Mouse (Mus musculus): Measurements from ENCODE around the gene Scpep1. TPM values are rescaled to one million over a fixed set of nuclear protein-coding genes. Genes with fewer than 3 reads are reported as not detected.
"Not testable (repeated sequence)": the region's sequence is repeated elsewhere in the genome, so short reads cannot be mapped to it uniquely, and the experiment has no call there.

The Scpep1 gene
- polyA plus RNA-seq (2021) = 202 TPM

DNA sequence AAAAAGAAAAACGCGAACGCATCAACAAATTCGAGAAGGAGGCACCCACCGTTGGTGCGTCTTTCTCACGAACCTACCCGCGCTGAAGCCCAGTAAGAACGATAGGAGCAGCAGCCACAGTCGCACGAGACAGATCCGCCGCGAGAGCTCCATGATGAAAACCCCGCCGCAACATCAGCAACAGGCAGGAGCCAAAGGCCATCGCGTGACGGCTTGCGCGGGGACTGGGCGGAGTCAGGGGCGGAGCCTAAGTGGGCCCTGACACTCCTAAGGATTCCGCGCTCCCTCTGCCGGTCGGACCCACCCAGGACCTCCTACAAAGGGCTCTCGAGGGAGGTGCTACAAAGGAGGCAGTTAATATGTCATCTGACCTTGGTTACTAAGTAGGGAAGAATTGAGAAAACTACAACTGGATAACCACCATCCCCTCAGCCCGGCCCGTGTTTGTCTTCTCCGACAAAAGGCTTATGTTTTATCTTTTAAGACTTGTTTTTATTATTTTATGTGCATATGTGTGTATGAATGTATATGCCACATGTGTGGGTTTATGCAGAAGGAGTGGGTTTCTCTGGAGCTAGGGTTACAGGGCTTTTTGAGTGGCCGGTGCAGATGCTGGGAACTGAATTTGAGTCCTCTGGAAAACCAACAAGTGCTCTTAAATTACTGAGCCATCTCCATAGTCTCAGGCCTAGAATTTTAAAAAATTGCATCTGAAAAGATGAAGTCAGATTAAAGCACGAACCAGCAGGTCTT, at the start of gene Scpep1:
Scpep1 (minus strand) TSS at position 249 of the 753 bp plus-strand sequence.
- DNase-seq (ENCODE audit: low read depth, low spot score) (peak; percentile 82), ATAC-seq (peak; percentile 98)
- in situ Hi-C loops (cut with MboI; ENCODE audit: low pct_unique_long_range_greater_than_20kb) = no loop called here
- ChIA-PET POLR2A (interaction anchor here (0.6 to 1.6 kb wide), 5 partner anchors 10 to 107 kb away, joined by 3 to 4 read pairs (median 4); no protein-coding TSS in a partner anchor), CTCF (interaction anchor here (0.8 to 2.9 kb wide), 7 partner anchors 12 to 107 kb away, joined by 3 to 9 read pairs (median 4); no protein-coding TSS in a partner anchor)
- peak; percentile 66 for TF ChIP-seq CTCF (IDR thresholded peaks at IDR 0.05)
- H3K27me3 ChIP-seq = no peaks in the 10 kb centered on the region

DNA sequence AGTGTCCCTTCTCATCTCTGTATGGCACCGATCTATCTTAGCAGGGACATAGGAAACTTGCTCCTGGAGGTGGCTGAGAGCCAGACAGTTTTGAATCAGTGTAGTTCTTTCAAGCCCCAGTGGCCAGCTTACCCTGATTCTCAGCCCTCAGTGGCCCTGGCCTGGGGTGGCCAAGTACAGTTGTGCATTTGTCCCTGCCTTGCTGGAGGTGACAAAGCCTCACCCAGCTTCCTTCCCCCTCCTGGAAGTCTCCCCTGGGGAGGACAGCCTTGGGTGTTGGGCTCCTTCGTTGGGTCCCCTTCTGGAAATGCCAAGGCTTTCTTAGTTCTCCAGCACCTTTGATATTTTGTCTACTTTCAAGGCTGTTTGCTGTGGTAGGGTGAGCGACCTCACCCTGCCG, 48.5 kb upstream of the Scpep1 start:
- POLR2A ChIA-PET = interaction anchor here (0.6 kb wide), 1 partner anchor 839 kb away, joined by 3 read pairs; no protein-coding TSS in a partner anchor
- no peak for DNase-seq (ENCODE audit: low read depth, low spot score)
- in situ Hi-C loops (cut with MboI; ENCODE audit: low pct_unique_long_range_greater_than_20kb) = no loop called here
- TF ChIP-seq CTCF (IDR thresholded peaks at IDR 0.05) = no peak
- no peak for ATAC-seq
- H3K27me3 ChIP-seq = no peaks in the 10 kb centered on the region
- CTCF ChIA-PET = interaction anchor here (1.1 to 1.4 kb wide), 2 partner anchors 10 to 40 kb away, joined by 3 to 8 read pairs; no protein-coding TSS in a partner anchor

DNA sequence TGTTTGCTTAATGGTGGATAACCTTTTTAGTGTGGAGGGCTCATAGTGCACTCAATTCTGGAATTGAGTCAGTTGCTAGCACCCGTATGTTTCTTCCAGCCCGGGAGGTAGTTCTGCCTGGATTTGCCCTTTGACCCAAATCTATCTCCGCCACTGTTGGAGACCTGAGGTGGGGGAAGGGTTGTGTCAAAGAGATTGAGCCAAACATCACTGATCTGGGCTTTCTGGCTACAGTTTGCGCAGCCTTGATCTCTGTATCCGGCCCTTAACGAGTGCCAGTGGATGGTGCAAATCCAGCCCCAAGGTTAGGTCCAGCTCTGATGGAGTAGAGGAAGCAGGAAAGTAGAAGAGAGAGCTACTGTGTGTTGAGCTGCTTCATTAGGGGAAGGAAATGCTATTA, 47.8 kb upstream of the Scpep1 start:
- CTCF ChIA-PET = interaction anchor here (1.1 kb wide), 1 partner anchor 10 kb away, joined by 8 read pairs; no protein-coding TSS in a partner anchor
- in situ Hi-C loops (cut with MboI; ENCODE audit: low pct_unique_long_range_greater_than_20kb) = no loop called here
- no peak for TF ChIP-seq CTCF (IDR thresholded peaks at IDR 0.05)
- no peak for DNase-seq (ENCODE audit: low read depth, low spot score)
- ATAC-seq = no peak
- H3K27me3 ChIP-seq = no peaks in the 10 kb centered on the region
- POLR2A ChIA-PET = no interaction called here

DNA sequence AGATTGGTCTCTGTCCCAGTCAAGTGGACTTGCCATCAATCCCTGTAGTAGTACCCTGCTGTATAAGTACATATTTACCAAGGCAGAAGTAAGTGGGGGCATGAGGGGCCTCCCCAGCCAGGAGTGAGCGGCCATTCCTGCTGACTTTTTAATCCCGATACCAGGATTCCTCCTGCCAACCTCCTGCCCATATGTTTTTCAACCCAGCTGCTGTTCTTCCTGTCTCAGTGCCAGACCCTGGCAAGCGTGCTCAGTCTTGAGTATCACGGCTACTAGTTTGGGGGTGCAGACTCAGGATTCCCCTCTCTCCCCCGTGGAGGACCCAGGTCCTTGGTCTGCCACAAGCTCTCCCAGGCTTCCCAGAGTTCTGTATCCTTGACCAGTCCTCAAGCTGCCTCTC, 47.4 kb upstream of the Scpep1 start:
- TF ChIP-seq CTCF (IDR thresholded peaks at IDR 0.05) = no peak
- CTCF ChIA-PET = no interaction called here
- DNase-seq (ENCODE audit: low read depth, low spot score) (no peak), ATAC-seq (no peak)
- POLR2A ChIA-PET = no interaction called here
- in situ Hi-C loops (cut with MboI; ENCODE audit: low pct_unique_long_range_greater_than_20kb) = no loop called here
- no peaks in the 10 kb centered on the region for H3K27me3 ChIP-seq

DNA sequence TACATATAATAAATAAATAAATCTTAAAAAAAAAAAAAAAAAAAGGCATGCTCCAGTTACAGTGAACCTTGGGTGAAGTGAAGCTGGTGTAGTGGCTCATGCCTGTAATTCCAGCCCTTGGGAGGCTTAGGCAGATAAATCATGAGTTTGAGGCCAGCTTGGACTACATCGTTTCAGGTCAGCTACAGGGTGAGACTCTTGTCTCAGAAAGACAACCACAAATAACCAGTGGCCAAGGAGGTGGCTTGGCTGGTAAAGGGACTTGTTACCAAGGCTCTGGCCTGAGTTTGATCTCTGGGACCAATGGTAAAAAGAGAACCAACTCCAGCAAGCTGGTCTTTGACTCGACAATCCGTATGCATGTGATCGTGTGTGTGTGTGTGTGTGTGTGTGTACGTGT, 46.8 kb upstream of the Scpep1 start:
- in situ Hi-C loops (cut with MboI; ENCODE audit: low pct_unique_long_range_greater_than_20kb) = no loop called here
- no peaks in the 10 kb centered on the region for H3K27me3 ChIP-seq
- no peak for DNase-seq (ENCODE audit: low read depth, low spot score)
- no peak for TF ChIP-seq CTCF (IDR thresholded peaks at IDR 0.05)
- ATAC-seq = no peak
- POLR2A ChIA-PET = no interaction called here
- CTCF ChIA-PET = no interaction called here

DNA sequence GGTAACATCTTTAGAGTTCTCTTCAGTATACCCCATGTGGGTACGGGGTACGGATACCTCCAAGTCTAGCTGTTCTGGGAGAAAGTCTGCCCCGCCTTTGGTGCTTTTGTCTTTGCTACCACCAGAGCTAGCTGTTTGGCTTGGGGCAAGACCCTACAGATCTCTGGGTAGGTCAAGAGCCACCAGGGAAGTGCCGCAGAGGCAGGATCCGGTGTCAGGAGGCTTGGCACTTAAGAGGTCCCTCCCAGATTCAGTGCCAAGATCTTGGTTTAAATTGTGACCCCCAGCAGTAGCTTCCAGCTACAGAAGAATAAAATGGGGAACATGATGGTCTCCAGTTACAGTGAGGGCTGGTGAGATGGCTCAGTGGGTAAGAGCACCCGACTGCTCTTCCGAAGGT, 46.3 kb upstream of the Scpep1 start:
- no peak for TF ChIP-seq CTCF (IDR thresholded peaks at IDR 0.05)
- DNase-seq (ENCODE audit: low read depth, low spot score) (no peak), ATAC-seq (no peak)
- in situ Hi-C loops (cut with MboI; ENCODE audit: low pct_unique_long_range_greater_than_20kb) = no loop called here
- POLR2A ChIA-PET = interaction anchor here (0.8 kb wide), 1 partner anchor 28 kb away, joined by 3 read pairs; no protein-coding TSS in a partner anchor
- no peaks in the 10 kb centered on the region for H3K27me3 ChIP-seq
- CTCF ChIA-PET = no interaction called here

DNA sequence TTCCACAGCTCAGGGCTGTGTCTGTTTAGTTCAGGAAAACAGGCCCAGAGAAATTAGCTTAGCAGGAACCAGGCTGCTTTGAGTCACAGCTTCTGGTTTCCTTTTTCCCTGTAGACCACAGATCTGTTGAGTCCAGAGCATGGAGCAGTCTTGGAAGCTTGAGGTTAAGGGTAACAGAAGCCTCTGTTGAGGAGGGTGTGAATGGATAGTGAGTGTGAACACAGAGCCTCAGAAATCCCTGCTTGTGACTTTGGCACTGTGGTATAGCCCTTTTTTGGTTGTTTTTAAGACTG, 45.2 kb upstream of the Scpep1 start:
- ChIA-PET POLR2A (no interaction called here), CTCF (interaction anchor here (0.9 to 1.1 kb wide), 3 partner anchors 9 to 42 kb away, joined by 3 read pairs; no protein-coding TSS in a partner anchor)
- no peak for ATAC-seq
- DNase-seq (ENCODE audit: low read depth, low spot score) = no peak
- H3K27me3 ChIP-seq = no peaks in the 10 kb centered on the region
- in situ Hi-C loops (cut with MboI; ENCODE audit: low pct_unique_long_range_greater_than_20kb) = no loop called here
- no peak for TF ChIP-seq CTCF (IDR thresholded peaks at IDR 0.05)

DNA sequence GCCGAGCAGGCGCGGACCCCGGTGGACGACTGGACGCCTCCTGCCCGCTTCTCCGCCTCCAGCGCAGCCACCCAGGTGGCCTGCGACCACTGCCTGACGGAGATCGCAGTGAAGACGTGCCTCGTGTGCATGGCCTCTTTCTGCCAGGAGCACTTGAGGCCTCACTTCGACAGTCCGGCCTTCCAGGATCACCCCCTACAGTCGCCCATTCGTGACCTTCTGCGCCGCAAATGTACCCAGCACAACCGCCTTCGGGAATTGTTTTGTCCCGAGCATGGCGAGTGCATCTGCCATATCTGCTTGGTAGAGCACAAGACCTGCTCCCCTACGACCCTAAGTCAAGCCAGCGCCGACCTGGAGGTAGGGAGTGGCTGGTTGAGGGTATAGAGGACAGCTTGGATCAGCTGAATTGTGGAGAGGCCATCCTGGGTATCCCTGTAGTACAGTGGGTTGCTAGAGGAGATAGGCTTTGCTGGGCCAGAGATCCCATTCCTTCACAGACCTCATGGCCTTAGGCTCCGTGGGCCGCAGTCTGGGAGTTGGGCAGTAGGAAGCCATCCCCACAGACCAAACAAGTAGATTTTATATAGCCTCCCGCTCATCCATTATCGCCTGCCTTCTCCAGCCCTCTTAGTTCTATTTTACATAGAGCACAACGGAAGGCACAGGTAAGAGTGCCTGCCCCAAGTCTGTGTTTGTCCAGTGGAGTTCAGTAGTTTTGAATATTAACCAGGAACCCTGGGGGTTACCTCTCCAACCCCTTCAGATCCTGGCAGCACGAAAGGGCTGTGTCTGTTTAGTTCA, 44.7 kb upstream of the Scpep1 start:
- in situ Hi-C loops (cut with MboI; ENCODE audit: low pct_unique_long_range_greater_than_20kb) = no loop called here
- DNase-seq (ENCODE audit: low read depth, low spot score) (no peak), ATAC-seq (no peak)
- no peak for TF ChIP-seq CTCF (IDR thresholded peaks at IDR 0.05)
- ChIA-PET CTCF (interaction anchor here (0.9 to 1.4 kb wide), 4 partner anchors 9 to 42 kb away, joined by 3 to 4 read pairs (median 3); no protein-coding TSS in a partner anchor), POLR2A (no interaction called here)
- H3K27me3 ChIP-seq = no peaks in the 10 kb centered on the region

DNA sequence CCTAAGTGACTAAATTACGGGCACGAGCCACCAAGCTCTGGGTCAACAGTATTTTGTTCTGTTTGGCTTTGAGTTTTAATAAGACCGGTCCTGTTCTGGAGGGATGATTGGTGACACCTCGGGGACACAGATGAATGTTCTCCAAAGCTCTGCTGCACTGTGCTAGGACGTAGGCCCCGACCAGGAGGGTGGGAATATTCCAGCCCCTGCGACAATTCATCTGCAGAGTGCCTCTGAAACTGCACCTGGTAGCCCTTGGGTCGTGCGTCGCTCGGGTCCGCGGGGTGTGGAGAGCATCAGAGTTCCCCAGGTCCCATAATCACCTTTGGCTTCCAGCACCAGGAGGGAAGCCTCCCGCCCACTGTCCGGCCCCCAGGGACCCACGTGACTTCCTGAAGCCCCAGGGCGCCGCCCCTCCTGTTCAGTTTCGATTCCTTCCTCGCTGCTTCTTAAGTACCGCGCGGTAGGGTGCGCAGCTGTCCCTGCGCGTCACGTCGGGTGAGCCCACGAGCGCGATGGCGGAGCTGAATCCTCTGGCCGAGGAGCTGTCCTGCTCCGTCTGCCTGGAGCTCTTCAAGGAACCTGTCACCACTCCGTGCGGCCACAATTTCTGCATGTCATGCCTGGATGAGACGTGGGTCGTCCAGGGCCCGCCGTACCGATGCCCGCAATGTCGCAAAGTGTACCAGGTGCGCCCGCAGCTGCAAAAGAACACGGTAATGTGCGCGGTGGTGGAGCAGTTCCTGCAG, 43.9 kb upstream of the Scpep1 start, which contains the start of gene Trim25:
Trim25 (plus strand) TSS at position 403 of the 749 bp plus-strand sequence.
- in situ Hi-C loops (cut with MboI; ENCODE audit: low pct_unique_long_range_greater_than_20kb) = no loop called here
- ChIA-PET POLR2A (no interaction called here), CTCF (interaction anchor here (1.1 to 1.4 kb wide), 2 partner anchors 16 to 18 kb away, joined by 3 to 4 read pairs; no protein-coding TSS in a partner anchor)
- DNase-seq (ENCODE audit: low read depth, low spot score) (no peak), ATAC-seq (peak; percentile 66)
- H3K27me3 ChIP-seq = no peaks in the 10 kb centered on the region
- no peak for TF ChIP-seq CTCF (IDR thresholded peaks at IDR 0.05)

DNA sequence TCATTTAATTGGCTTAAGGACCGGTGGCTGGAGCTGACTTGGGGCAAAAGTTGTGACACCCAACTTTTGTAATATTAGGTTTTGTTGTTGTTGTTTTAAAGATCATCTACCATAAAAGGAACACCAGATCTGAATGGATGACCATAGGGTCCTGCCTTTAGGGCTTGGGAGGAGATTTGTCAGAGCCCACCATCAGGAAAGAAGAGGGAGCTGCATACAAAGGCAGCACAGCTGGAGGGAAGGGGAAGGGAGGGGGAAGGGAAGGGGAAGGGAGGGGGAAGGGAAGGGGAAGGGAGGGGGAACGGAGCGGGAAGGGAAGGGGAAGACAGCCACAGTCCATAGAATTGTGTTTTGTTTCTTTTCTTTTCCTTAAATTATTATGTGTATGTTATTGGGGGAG, 43.1 kb upstream of the Scpep1 start:
- ATAC-seq (no peak), DNase-seq (ENCODE audit: low read depth, low spot score) (no peak)
- in situ Hi-C loops (cut with MboI; ENCODE audit: low pct_unique_long_range_greater_than_20kb) = no loop called here
- no peaks in the 10 kb centered on the region for H3K27me3 ChIP-seq
- ChIA-PET POLR2A (no interaction called here), CTCF (interaction anchor here (1.1 to 8.0 kb wide), 4 partner anchors 11 to 42 kb away, joined by 3 to 58 read pairs (median 4); no protein-coding TSS in a partner anchor)
- no peak for TF ChIP-seq CTCF (IDR thresholded peaks at IDR 0.05)

DNA sequence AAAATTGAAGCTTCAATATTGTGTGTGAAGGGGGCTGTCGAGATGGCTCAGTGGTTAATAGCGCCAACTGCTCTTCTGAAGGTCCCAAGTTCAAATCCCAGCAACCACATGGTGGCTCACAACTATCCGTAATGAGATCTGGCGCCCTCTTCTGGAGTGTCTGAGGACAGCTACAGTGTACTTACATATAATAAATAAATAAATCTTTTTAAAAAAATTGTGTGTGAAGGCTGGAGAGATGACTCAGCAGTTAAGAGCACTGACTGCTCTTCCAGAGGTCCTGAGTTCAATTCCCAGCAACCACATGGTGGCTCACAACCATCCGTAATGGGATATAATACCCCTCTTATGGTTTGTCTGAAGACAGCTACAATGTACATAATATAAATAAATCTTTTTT, 42.1 kb upstream of the Scpep1 start:
- ChIA-PET POLR2A (interaction anchor here (1.2 to 1.5 kb wide), 2 partner anchors 39 to 45 kb away, joined by 3 read pairs; no protein-coding TSS in a partner anchor), CTCF (interaction anchor here (1.1 to 8.0 kb wide), 4 partner anchors 10 to 43 kb away, joined by 3 to 58 read pairs (median 5); no protein-coding TSS in a partner anchor)
- ATAC-seq; H3K27me3 ChIP-seq; in situ Hi-C loops (cut with MboI; ENCODE audit: low pct_unique_long_range_greater_than_20kb); DNase-seq (ENCODE audit: low read depth, low spot score): not testable (repeated sequence)

All from Patski (cell line).